Mouse (Mus musculus): Measurements from ENCODE around the gene Kiz.

Gene Kiz

DNA sequence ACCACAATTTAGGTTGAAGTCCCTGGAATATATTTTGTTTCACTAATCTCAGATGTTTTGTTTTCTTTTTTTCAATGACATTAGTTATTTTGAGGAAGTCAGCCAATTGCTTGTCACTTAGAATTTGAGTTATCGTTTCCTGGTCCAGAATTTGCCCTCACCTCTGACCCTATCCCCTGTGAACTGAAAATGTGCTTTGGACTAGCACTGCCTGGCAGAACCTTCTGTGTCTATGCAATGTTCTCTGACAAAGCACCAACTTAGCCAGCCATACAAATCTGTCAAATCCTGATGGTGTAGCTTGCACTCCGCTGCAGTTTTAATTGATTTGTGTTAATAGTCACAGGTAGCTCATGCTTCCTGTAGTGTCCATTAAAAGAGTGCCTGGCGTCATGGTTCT, 10.1 kb downstream of the Kiz start:
- DNase-seq (ENCODE audit: extremely low spot score, low spot score): no peak

- DNase-seq (ENCODE audit: extremely low spot score, low spot score): no peak
These were observed 15.9 kb downstream of the Kiz start for GRCm38 (mm10) chr2:146871300-146872269.

- no peak for DNase-seq (ENCODE audit: extremely low spot score, low spot score)
These were observed 17.0 kb downstream of the Kiz start for GRCm38 (mm10) chr2:146872697-146873096.

GRCm38 (mm10) chr2:146873881-146874441, 18.3 kb downstream of the Kiz start:
- DNase-seq (ENCODE audit: extremely low spot score, low spot score): no peak

- DNase-seq (ENCODE audit: extremely low spot score, low spot score): no peak
These were observed 21.9 kb downstream of the Kiz start for GRCm38 (mm10) chr2:146877423-146878098.

GRCm38 (mm10) chr2:146881623-146882022, 26.0 kb downstream of the Kiz start:
- DNase-seq (ENCODE audit: extremely low spot score, low spot score): no peak

GRCm38 (mm10) chr2:146884291-146884855, 28.7 kb downstream of the Kiz start:
- no peak for DNase-seq (ENCODE audit: extremely low spot score, low spot score)

DNA sequence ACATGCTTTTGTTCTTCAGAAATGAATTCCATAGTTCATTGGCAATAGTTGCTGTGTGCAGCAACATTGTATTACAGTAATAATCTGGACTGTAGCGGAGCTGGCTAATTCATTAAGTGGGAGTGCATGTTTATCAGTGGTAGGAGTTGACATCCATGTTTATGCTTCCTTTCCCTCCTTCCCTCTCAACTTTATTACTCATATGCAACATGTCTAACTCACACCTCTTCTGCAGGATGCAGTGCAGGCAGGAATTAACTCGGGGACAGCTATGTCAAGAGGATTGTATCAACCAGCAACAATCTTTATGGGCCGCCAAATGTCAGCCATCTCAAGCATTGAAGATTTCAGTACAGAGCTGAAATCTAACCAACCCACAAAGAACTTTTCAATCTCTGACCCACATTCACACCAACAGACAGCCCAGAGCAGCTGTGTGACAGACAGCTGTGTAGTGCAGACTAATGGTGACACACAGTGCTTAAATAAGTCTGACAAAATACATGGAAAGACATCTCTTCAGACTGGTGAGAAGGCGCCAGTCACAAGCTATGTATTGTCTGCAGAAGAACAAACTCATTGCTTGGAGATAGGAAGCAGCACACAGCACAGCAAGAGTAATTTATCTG, 33.2 kb downstream of the Kiz start:
- DNase-seq (ENCODE audit: extremely low spot score, low spot score): no peak

DNA sequence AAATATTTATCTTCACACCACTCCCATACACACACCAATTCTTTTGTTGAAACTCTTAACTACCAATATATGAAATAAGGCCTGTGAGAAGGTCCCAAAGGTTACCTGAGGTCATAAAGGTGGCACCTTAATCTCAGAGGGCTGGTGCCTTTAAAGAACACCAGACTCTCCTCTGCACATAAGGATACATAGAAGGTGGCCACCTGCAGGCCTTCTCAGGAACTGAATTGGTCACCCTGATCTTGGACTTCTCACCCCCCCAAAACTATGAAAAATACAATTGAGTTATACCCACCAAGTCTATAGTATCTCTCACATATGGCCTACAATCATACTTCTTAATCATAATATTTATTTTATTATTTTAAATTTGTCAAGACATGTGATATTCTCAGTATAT, 43.3 kb downstream of the Kiz start:
- no peak for DNase-seq (ENCODE audit: extremely low spot score, low spot score)

DNA sequence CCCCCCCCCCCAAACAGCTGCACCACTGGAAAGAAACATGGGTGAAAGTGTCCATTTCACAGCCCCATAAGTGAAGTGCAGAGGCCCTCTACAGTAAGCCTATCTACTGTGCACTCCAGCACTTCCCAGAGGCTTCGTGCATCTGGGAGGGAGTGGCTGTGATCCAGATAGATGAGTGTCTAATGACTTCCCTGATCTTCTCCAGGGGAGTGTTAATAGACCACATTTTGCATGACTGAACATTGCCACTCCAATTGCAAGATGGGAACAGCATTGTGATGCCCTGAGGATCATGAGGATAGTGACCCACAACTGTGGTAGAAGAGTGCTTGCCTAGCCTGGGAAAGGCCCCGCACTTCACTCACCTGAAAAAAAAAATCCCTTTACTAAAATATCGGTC, 60.4 kb downstream of the Kiz start:
- no peak for DNase-seq (ENCODE audit: extremely low spot score, low spot score)

GRCm38 (mm10) chr2:146917770-146918169, 62.1 kb downstream of the Kiz start:
- no peak for DNase-seq (ENCODE audit: extremely low spot score, low spot score)

DNA sequence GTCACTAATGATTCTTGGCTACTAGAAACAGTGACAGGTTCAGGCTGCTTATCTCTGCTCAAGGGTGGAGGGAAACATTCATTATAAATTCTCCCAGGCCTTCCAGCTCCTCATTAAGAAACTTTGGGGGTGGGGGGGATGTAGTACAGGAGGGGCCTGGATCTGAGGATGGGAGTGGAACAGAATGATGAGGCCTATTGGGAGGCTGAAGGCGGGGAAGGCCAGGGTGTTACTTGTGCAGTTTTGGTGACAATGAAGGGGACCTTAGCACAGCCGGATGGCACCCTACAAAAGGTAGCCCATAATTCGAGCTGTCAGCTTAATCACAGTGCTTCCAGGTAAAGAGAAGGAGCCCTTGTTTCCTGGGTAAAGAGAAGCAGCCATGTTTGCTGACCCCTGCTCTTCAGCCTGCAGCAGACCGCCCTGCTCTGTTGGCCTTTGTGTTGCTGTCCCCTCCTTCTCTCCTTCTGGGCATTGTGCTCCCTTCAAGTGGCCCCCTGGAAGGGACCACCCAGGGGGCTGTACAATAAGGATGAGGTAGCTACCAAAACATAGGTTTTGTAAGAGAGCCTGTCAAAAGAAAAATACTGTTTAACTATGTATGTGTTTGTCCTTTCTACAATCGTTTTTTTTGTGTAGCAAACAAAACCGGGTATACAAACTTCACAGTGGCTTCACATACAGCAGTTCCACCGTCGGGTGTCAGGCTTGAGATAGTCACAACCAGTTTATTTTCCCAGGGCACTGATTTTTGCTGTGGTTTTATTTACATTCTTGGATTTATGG, 64.9 kb downstream of the Kiz start:
- DNase-seq (ENCODE audit: extremely low spot score, low spot score): peak; percentile 27

DNA sequence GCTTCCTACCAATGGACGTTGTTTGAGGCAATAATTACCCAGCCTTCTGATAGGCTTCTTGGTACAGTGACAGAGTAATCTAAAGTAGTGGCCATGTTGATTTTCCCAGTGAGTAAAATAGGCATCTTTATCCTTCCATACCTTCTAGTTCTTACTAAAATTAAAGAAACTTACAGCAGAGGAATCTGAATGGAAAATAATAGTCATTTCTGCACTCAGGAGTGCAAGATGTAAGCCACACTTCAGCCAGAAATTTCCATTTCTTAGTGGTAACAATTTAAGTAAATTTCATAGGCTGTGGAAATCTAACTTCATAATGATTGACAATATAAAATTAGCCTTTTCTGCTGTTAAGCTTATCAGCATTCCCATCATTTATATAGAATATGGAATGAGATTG, 69.6 kb downstream of the Kiz start:
- DNase-seq (ENCODE audit: extremely low spot score, low spot score): no peak

GRCm38 (mm10) chr2:146925846-146926245, 70.2 kb downstream of the Kiz start:
- no peak for DNase-seq (ENCODE audit: extremely low spot score, low spot score)

DNA sequence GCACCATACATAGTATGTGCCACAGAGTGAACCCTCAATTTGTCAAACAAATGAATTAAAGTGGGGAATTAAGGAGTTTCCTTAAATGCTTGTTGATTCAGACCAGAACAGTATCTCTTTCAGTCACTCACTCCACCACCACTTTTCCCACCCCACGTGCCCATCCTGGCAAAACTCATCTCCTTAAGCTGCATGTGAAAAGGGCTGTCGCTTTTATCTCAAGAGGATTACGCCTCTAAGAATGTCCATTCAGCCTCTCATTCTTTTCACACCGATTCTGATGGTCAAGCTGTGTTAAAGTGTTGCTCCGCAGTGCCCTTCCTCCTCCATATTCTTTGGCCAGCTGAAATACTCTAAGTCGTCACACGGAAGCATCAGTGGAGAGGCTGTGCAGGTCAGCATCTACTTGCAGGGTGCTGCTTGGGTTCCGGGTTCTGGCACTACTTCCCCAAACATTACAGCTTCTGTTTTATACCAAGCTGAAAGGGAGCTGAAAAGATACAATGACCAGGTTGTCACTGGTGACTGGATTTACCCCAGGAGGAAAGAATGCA, 92.6 kb downstream of the Kiz start:
- DNase-seq (ENCODE audit: extremely low spot score, low spot score): no peak

GRCm38 (mm10) chr2:146956366-146956765, 100.7 kb downstream of the Kiz start:
- no peak for DNase-seq (ENCODE audit: extremely low spot score, low spot score)

GRCm38 (mm10) chr2:146958398-146958911, 102.8 kb downstream of the Kiz start:
- DNase-seq (ENCODE audit: extremely low spot score, low spot score): peak; percentile 46

DNA sequence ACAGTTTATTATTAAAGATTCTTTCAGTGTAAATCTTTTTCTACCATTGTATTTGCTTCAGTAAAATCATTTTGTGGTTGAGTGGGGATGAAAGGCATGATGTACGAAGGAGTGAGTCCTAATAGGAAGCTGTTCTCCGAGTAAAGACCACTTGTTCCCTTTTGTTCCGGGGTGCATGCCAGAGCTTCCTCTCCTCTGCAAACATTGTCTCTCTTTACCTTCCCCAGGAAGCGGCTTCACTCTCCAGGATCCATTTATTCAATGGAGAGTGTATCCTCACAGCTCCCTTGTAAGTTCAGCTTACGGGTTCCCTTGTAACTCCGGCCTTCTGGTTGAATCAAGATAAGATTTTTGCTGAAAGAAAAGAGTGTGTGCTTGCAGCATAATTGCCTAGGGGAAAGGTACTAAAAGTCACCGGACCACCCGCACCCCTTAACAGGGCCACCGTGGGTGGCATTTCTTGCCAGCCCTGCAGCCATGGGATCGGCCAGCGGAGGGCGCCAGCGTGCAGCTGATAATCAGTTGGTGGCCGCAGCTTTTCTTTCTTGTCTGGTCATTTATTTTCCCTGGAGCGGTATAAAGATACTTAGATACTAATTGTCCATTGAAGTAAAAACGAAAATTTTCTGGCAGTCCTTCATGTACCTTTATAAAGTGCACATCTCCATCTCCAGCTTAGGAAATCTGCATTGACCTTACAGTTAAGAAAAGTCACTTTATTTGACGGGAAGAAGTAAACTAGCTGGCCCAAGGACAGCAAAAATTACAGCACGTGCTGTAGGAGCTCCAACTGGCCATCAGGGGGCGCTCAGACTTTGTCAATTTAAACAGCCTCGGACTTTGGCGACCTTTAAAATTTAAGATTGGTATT, 103.5 kb downstream of the Kiz start:
- peak; percentile 93 for DNase-seq (ENCODE audit: extremely low spot score, low spot score)

DNA sequence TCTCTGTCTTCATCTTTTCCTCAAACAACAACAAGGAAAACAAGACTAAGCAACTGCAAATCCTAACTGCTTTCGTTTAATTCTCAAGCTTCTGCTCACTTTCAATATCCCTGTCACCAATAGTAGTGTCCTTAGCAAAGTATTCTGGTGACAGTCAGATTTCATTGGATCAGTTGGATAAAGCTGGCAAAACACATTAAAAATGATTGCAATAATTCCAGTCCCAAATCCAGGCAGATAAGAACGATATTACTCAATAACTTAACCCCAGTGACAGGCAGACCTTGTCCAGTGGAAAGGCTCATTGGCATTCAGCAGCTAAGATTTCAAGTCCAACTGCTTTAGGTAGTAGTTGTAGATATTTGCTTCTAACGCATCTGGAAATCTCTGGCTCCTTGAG, 119.4 kb downstream of the Kiz start:
- no peak for DNase-seq (ENCODE audit: extremely low spot score, low spot score)
